Mouse (Mus musculus) activated CD4-positive, CD25-positive, alpha-beta regulatory T cell, adult 4 months (primary cell): Measurements from ENCODE around the gene Slc35a3. TPM values are rescaled to one million over a fixed set of nuclear protein-coding genes. Genes with fewer than 3 reads are reported as not detected.

Experiments
- ATAC-seq: one replicate; pipeline ENCODE4 v1.8.0; 2017
- polyA plus RNA-seq, 2 experiments: library from polyadenylated mRNA; unstranded; fragments of 100-300 nt; shearing (Covaris generic); gene quantifications; one replicate each; pipeline ENCODE4 v1.2.1; 2017

Gene Slc35a3
- polyA plus RNA-seq, 2 experiments from 2014 or later, result 5.4 to 7.7 TPM

- no peak for ATAC-seq
Observed at GRCm38 (mm10) chr3:116637693-116638476, 74.7 kb downstream of the Slc35a3 start.

- ATAC-seq, result no peak
Observed at GRCm38 (mm10) chr3:116635799-116636198, 76.8 kb downstream of the Slc35a3 start.

GRCm38 (mm10) chr3:116634853-116635252 lies 77.8 kb downstream of the Slc35a3 start:
- ATAC-seq, result no peak

- no peak for ATAC-seq
Observed at GRCm38 (mm10) chr3:116634091-116634490, 78.5 kb downstream of the Slc35a3 start.

- ATAC-seq, result no peak
Observed at GRCm38 (mm10) chr3:116632971-116633370, 79.7 kb downstream of the Slc35a3 start.

GRCm38 (mm10) chr3:116631459-116631858 lies 81.2 kb downstream of the Slc35a3 start:
- ATAC-seq, result no peak

GRCm38 (mm10) chr3:116622641-116623040 lies 90.0 kb downstream of the Slc35a3 start:
- no peak for ATAC-seq

- no peak for ATAC-seq
Observed at GRCm38 (mm10) chr3:116620636-116621370, 91.8 kb downstream of the Slc35a3 start.

Other genes with a start within 250 kb of the Slc35a3 start
- 10 to 100 TPM; 23.5 to 28.4 TPM for gene Rtca, start 204.6 kb downstream of the Slc35a3 start, polyA plus RNA-seq
- 10 to 100 TPM in 1 of 2 experiments, 1 to 10 TPM in 1; 9.2 to 15.2 TPM for gene Dbt, start 199.8 kb downstream of the Slc35a3 start, polyA plus RNA-seq
- gene Lrrc39, start 149.9 kb downstream of the Slc35a3 start, polyA plus RNA-seq, result 1 to 10 TPM in 1 of 2 experiments, under 1 TPM in 1; 0.82 to 1.2 TPM
- 10 to 100 TPM; 11.0 to 12.8 TPM for gene Sass6, start 117.8 kb downstream of the Slc35a3 start, polyA plus RNA-seq
- gene Trmt13, start 98.2 kb downstream of the Slc35a3 start, polyA plus RNA-seq, result 10 to 100 TPM; 31.3 TPM
- gene Mfsd14a, start 50.2 kb downstream of the Slc35a3 start, polyA plus RNA-seq, result 10 to 100 TPM; 85.1 to 91.0 TPM
- gene Gm43191, start 31.6 kb downstream of the Slc35a3 start, polyA plus RNA-seq, result not detected
- 1 to 10 TPM; 1.8 to 2.6 TPM for gene Agl, start 95.3 kb upstream of the Slc35a3 start, polyA plus RNA-seq
- 10 to 100 TPM; 13.8 to 26.3 TPM for gene Frrs1, start 146.6 kb upstream of the Slc35a3 start, polyA plus RNA-seq